Mouse (Mus musculus) lung, adult 2 months (tissue): ENCODE measurements around the gene Slc16a10.

Experiments used
- CTCF ChIP-seq: fragments of 200-500 bp; IDR thresholded peaks from 2 replicates; pipeline ENCODE4 v1.5.1; 2011; ENCODE audit warnings: mild to moderate bottlenecking, low read length, control low read depth; ENCODE audit not compliant: insufficient read depth
- POLR2A ChIP-seq: fragments of 200-500 bp; IDR thresholded peaks from 2 replicates; pipeline ENCODE4 v1.6.1; 2011; ENCODE audit warnings: low read depth, mild to moderate bottlenecking, control low read depth, low read length, borderline replicate concordance; ENCODE audit errors: extremely low read depth

DNA sequence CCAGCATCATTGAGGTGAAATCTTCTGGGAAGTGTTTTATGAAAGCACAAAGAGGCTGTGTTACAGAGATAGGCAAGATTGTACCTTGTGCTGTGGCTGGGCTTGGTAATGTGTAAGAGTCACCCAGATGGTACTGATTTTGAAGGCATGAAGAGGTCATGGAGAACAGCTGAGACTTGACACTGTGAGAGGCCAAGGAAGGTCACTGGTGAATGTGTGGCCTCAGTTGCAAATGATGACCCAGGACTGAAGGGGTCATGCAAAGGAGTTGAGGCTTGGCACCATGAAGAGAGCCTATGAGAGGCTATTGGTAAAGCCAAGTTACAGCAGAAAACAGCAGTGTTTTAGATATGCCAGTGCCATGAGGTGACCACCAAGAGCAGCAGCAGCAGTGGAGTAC is 43.9 kb upstream of the Slc16a10 start:
- TF ChIP-seq CTCF = no peak
- TF ChIP-seq POLR2A = no peak
